Mouse (Mus musculus) cortical plate, adult 2 months (tissue): Measurements from ENCODE around the gene Zfp37. TPM values are rescaled to one million over a fixed set of nuclear protein-coding genes. Genes with fewer than 3 reads are reported as not detected.
"Not testable (repeated sequence)": the region's sequence is repeated elsewhere in the genome, so short reads cannot be mapped to it uniquely, and the experiment has no call there.

Experiments used
- H3K27ac ChIP-seq: fragments of 200-500 bp; 2 replicates; pipeline ENCODE4 v1.5.1; 2012; ENCODE audit warnings: low read length, control low read depth, inconsistent platforms; ENCODE audit not compliant: insufficient read depth
- H3K4me1 ChIP-seq: fragments of 200-500 bp; 2 replicates; pipeline ENCODE4 v1.6.1; 2011; ENCODE audit warnings: low read length; ENCODE audit not compliant: control insufficient read depth, insufficient read depth
- H3K4me3 ChIP-seq: fragments of 200-500 bp; 2 replicates; pipeline ENCODE4 v1.5.1; 2011; ENCODE audit warnings: mild to moderate bottlenecking, low read length, control low read depth; ENCODE audit not compliant: insufficient read depth
- CTCF ChIP-seq: fragments of 200-500 bp; IDR thresholded peaks from 2 replicates; pipeline ENCODE4 v1.5.1; 2011; ENCODE audit warnings: mild to moderate bottlenecking, control low read depth, low read length; ENCODE audit not compliant: insufficient read depth; ENCODE audit errors: extremely low read depth
- POLR2A ChIP-seq: fragments of 200-500 bp; IDR thresholded peaks from 2 replicates; pipeline ENCODE4 v1.6.1; 2011; ENCODE audit warnings: mild to moderate bottlenecking, low read length, control low read depth; ENCODE audit not compliant: insufficient read depth; ENCODE audit errors: extremely low read depth
- polyA plus RNA-seq: library from polyadenylated mRNA; depleted of rRNA; stranded (reverse); fragments of >200 nt; gene quantifications from 2 replicates; pipeline ENCODE4 v1.2.3, GENCODE M21; 2012

Gene Zfp37
- polyA plus RNA-seq, 1 experiment: 10.1 TPM

- Histone ChIP-seq H3K4me1 (no peaks in the 10 kb centered on the region), H3K4me3 (no peak overlapping the region), H3K27ac (no peak overlapping the region)
- no peak for TF ChIP-seq POLR2A
- peak; percentile 48 for TF ChIP-seq CTCF
These were observed 2.5 kb downstream of the Zfp37 start for GRCm38 (mm10) chr4:62228391-62228790.

DNA sequence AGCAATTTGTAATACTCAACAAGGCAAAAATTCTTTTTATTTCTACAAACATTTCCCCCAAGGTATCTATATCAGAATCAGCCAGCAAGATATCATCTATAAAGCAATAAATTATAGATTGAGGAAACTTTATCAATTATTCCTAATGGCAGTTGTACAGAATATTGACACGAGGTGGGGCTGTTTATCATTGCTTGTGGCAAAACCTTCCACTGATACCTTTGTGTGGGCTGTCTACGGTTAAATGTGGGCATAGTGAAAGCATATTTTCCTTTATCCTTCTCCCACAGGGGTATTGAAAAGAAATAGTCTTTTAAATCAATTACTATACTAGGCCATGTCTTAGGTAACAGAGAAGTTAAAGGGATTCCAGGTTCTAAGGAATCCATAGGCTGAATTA, 17.4 kb downstream of the Zfp37 start:
- Histone ChIP-seq H3K4me3 (no peak overlapping the region), H3K4me1 (peaks cover 2% of the 10 kb centered on the region; the same call in 1 of the 2 replicates), H3K27ac (no peak overlapping the region)
- TF ChIP-seq CTCF (no peak), POLR2A (no peak)

DNA sequence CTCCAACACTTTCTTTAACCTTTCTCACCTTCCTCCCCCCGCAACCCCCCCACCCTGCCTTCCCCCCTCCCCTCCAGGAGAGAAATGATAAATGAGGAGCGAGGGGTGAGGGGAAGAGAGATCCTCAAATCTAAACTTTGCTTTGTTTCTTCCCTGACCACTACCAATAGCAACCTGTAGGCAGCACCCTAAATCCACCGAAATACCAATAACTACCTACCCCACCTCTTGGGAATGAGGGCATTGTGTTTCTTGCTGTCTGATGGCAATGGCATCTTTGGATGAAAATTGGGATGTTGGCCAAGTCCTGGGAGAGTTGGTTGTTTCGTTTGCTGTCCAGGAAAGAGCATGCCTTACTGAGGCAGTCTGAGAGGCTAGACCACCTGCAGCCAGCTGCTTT, 20.8 kb downstream of the Zfp37 start:
- Histone ChIP-seq H3K4me1 (peaks cover 2% of the 10 kb centered on the region; the same call in 1 of the 2 replicates), H3K4me3 (no peak overlapping the region), H3K27ac (no peak overlapping the region)
- TF ChIP-seq CTCF: no peak
- TF ChIP-seq POLR2A: no peak

- Histone ChIP-seq H3K27ac (peak overlapping the region; percentile 95), H3K4me3 (peak overlapping the region; percentile 83), H3K4me1 (peaks cover 2% of the 10 kb centered on the region; the same call in 1 of the 2 replicates)
- TF ChIP-seq POLR2A (no peak), CTCF (no peak)
These were observed 22.0 kb downstream of the Zfp37 start for GRCm38 (mm10) chr4:62208696-62209380.

GRCm38 (mm10) chr4:62207851-62208695, 22.8 kb downstream of the Zfp37 start:
- H3K27ac ChIP-seq: peak overlapping the region; percentile 95
- H3K4me1 ChIP-seq: peaks cover 2% of the 10 kb centered on the region; the same call in 1 of the 2 replicates
- TF ChIP-seq CTCF (no peak), POLR2A (peak; percentile 65)
- H3K4me3 ChIP-seq: peak overlapping the region; percentile 83

DNA sequence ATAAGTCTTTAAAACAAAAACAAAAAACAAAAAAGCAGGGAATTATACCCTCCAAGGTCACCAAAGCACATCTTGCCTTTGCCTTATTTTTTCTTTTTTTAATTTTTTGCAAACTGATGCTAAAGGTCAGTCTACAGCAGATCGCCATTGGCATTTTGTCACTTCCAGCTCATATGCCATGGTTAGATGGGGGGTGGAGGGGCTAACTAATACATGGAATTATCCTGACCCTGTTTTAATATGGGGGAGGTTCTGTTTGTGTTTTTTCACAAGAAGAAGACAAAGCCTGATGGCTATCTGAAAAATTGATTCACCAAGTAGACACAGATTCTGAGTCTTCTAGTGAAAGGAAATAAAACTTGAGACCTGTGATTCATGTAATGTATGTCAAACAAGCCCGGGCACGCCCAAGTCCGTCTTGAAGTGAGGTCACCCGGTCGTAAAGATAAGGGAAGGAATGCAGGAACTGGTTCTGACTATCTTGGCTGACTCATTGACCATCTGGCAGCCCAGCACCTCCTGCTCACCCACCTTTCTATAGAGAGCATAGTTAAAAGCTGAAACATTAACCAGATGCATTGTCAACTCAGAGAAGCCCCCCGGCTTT, 30.8 kb downstream of the Zfp37 start:
- no peaks in the 10 kb centered on the region for H3K4me1 ChIP-seq
- no peak overlapping the region for H3K27ac ChIP-seq
- no peak for TF ChIP-seq CTCF
- no peak for TF ChIP-seq POLR2A
- no peak overlapping the region for H3K4me3 ChIP-seq

- H3K27ac ChIP-seq: no peak overlapping the region
- no peaks in the 10 kb centered on the region for H3K4me1 ChIP-seq
- no peak overlapping the region for H3K4me3 ChIP-seq
- no peak for TF ChIP-seq CTCF
- no peak for TF ChIP-seq POLR2A
These were observed 42.1 kb downstream of the Zfp37 start for GRCm38 (mm10) chr4:62188778-62189177.

DNA sequence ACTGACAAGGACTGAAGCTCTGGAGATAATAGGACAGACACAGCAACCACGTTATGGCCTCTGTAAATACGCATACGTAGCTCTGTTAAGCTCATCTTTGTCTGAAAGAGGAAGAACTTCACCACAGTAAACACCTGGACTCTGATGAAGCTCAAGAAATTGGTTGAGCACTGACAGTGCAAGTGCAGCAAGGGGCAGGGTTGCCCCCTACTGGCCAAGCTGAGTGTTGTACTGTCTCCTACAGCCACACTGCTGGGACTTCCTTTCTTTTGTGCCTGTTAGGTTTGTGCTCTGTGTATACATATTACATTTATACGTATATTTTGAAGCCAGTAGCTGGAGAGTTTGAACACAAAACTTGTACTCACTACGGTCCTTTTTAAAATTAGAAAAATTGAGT, 53.6 kb downstream of the Zfp37 start:
- H3K4me1 ChIP-seq: no peaks in the 10 kb centered on the region
- no peak overlapping the region for H3K27ac ChIP-seq
- no peak overlapping the region for H3K4me3 ChIP-seq
- TF ChIP-seq CTCF (peak; percentile 41), POLR2A (no peak)

DNA sequence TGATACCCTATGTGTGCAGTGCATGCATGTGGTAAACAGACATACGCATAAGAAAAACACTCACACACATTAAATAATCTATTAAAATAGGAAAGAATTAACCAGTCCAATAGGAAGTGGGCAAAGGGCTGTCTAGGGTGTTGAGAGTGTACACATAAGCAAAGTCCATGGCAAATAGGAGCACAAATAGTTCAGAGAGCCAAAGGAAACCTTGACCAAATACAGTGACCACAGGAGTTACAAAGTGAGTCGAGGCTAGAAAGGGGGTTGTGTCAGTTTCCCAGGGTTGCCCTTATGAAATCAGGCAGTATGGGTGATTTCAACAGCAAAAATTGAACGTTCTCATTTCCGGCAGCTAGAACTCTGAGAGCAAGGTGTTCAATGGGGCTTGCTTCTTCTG, 56.4 kb downstream of the Zfp37 start:
- H3K4me3 ChIP-seq: no peak overlapping the region
- H3K27ac ChIP-seq: no peak overlapping the region
- H3K4me1 ChIP-seq: no peaks in the 10 kb centered on the region
- TF ChIP-seq CTCF: no peak
- no peak for TF ChIP-seq POLR2A

DNA sequence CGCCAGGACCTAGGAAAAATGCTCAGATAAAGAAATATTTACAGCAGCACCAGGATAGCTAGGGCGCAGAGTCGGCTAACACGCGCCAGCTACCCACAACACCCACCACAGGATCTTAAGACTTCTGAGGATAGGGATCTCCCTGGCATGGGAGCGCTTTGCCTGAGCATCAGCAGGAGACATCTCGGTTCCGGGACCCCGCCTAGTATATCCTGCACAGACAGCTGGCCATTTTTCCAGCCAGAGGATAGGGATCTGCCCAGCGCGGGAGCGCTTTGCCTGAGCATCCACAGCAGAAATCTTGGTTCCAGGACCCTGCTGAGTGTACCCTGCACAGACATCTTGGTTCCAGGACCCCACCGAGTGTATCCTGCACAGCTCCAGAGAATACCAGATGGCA, 63.2 kb downstream of the Zfp37 start:
- not testable (repeated sequence) for H3K4me1 ChIP-seq, H3K4me3 ChIP-seq, H3K27ac ChIP-seq
